Mouse (Mus musculus): Measurements from ENCODE around the gene Ctso.

GRCm38 (mm10) chr3:81922910-81923309, 9.5 kb upstream of the Ctso start:
- no peak for TF ChIP-seq CTCF (IDR thresholded peaks at IDR 0.05; ENCODE audit: low read depth, low read length)
- no peak for TF ChIP-seq EP300 (IDR thresholded peaks at IDR 0.05; ENCODE audit: insufficient read depth, low read depth, low read length)
- TF ChIP-seq POLR2A (IDR thresholded peaks at IDR 0.05; ENCODE audit: insufficient read depth, low read length), result no peak

All from ES-Bruce4 (cell line).